Mouse (Mus musculus) spleen, adult 18-20 months (tissue): ENCODE measurements around the gene Gm20852.
"Not testable (repeated sequence)": the region's sequence is repeated elsewhere in the genome, so short reads cannot be mapped to it uniquely, and the experiment has no call there.

Source experiments
- DNase-seq, 2 experiments: peaks; one replicate each; pipeline ENCODE4 v3.0.0; 2022; ENCODE audit warnings: mixed read lengths in 2 of 2

The Gm20852 gene

GRCm38 (mm10) chrY:66742023-66742422 is at the start of gene Gm20852:
Gene Gm20852, minus strand, starts transcription at chrY:66742123.
- not testable (repeated sequence) for DNase-seq
